Mouse (Mus musculus) midbrain, embryonic 16.5 days (tissue): ENCODE measurements around the gene Olfr1418. TPM values are rescaled to one million over a fixed set of nuclear protein-coding genes. Genes with fewer than 3 reads are reported as not detected.
"Not testable (repeated sequence)": the region's sequence is repeated elsewhere in the genome, so short reads cannot be mapped to it uniquely, and the experiment has no call there.

Experiments
- ATAC-seq: fragments of 200-750 bp; cut with Nextera tagmentation; 2 replicates; pipeline ENCODE4 v1.8.0; 2017; ENCODE audit warnings: moderate TSS enrichment
- H3K27ac ChIP-seq: fragments of 300-500 bp; sonication (generic); 2 replicates; pipeline ENCODE4 v1.5.1; 2014; ENCODE audit warnings: mild to moderate bottlenecking, low read length, mixed read lengths
- H3K27me3 ChIP-seq: fragments of 300-500 bp; sonication (generic); 2 replicates; pipeline ENCODE4 v1.6.1; 2014; ENCODE audit warnings: low read depth, low read length, mixed read lengths; ENCODE audit not compliant: control insufficient read depth, insufficient read depth
- H3K36me3 ChIP-seq: fragments of 300-500 bp; sonication (generic); 2 replicates; pipeline ENCODE4 v1.6.1; 2014; ENCODE audit warnings: mild to moderate bottlenecking, low read length, moderate library complexity, mixed read lengths; ENCODE audit not compliant: control insufficient read depth, insufficient read depth
- H3K4me1 ChIP-seq: fragments of 300-500 bp; sonication (generic); 2 replicates; pipeline ENCODE4 v1.6.1; 2014; ENCODE audit warnings: mild to moderate bottlenecking, low read length, mixed read lengths; ENCODE audit not compliant: control insufficient read depth, insufficient read depth
- H3K4me2 ChIP-seq: fragments of 300-500 bp; sonication (generic); 2 replicates; pipeline ENCODE4 v1.6.1; 2014; ENCODE audit warnings: mild to moderate bottlenecking, low read length, mixed read lengths
- H3K4me3 ChIP-seq: fragments of 300-500 bp; sonication (generic); 2 replicates; pipeline ENCODE4 v1.5.1; 2014; ENCODE audit warnings: low read depth, mild to moderate bottlenecking, low read length, moderate library complexity, mixed read lengths
- H3K9ac ChIP-seq: fragments of 300-500 bp; sonication (generic); 2 replicates; pipeline ENCODE4 v1.6.1; 2014; ENCODE audit warnings: low read depth, low read length, mixed read lengths
- H3K9me3 ChIP-seq: fragments of 300-500 bp; sonication (generic); replicated peaks from 2 replicates; pipeline ENCODE4 v1.6.1; 2014; ENCODE audit warnings: mild to moderate bottlenecking, low read length, mixed read lengths; ENCODE audit not compliant: control insufficient read depth, poor library complexity, severe bottlenecking
- WGBS: fragments of 180-500 bp; shearing (Covaris S2); extraction: QIAGEN DNeasy Blood & Tissue Kit; methylation state at CpG from one replicate; pipeline ENCODE4 v1.1.7; 2014; 5-methylcytosine and 5-hydroxymethylcytosine counted together
- polyA plus RNA-seq: library from polyadenylated mRNA; unstranded; fragments of >200 nt; fragmentation: Nextera tagmentation; extraction: Ambion mirVana; gene quantifications from 2 replicates; pipeline ENCODE4 v1.2.1, GENCODE M21; 2015

The Olfr1418 gene
- polyA plus RNA-seq, result not detected in 2 replicates

GRCm38 (mm10) chr19:11860966-11861365 lies at the start of gene Olfr1418:
Gene Olfr1418, minus strand, starts transcription at chr19:11861066.
- H3K9me3 ChIP-seq, result no peaks in the 10 kb centered on the region
- no peak within 1 kb of the TSS for H3K4me2 ChIP-seq
- ATAC-seq, result no peak
- WGBS, result 87% methylated on average over 1 of the region's 1 CpGs
- no peak within 1 kb of the TSS for H3K4me3 ChIP-seq
- no peaks in the 10 kb centered on the region for H3K27me3 ChIP-seq
- no peak within 1 kb of the TSS for H3K27ac ChIP-seq
- no peaks in the 10 kb centered on the region for H3K4me1 ChIP-seq
- no peak within 1 kb of the TSS for H3K9ac ChIP-seq
- H3K36me3 ChIP-seq, result no peaks in the 10 kb centered on the region

DNA sequence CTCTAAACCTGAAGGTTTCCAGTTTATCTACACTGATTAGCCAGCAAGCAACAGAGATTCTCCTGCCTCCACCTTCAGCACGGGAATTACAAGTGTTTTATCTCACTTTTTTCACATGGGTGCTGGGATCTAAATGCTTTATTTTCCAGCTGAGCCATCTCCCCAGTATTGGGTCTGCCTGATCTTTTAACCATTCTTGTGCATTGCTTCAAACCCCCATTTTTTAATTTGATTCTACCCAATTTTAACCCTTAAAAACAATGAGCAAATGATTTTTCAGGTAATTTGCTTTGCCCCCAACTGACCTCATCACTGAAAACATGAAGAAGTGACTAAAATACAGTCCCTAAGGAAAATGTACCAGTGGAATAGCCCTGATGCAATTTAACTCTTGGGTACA lies 25.4 kb upstream of the Olfr1418 start, which contains the start of gene Olfr1420:
Olfr1420 (plus strand) TSS at position 301 of the 400 bp plus-strand sequence.
- no peaks in the 10 kb centered on the region for H3K27me3 ChIP-seq
- WGBS, result 52% methylated on average over 1 of the region's 1 CpGs
- no peak within 1 kb of the TSS for H3K9ac ChIP-seq
- no peaks in the 10 kb centered on the region for H3K36me3 ChIP-seq
- H3K9me3 ChIP-seq, result no peaks in the 10 kb centered on the region
- no peak for ATAC-seq
- no peak within 1 kb of the TSS for H3K27ac ChIP-seq
- no peak within 1 kb of the TSS for H3K4me3 ChIP-seq
- H3K4me2 ChIP-seq, result no peak within 1 kb of the TSS
- no peaks in the 10 kb centered on the region for H3K4me1 ChIP-seq

GRCm38 (mm10) chr19:11878404-11878803 lies 17.5 kb upstream of the Olfr1418 start:
- not testable (repeated sequence) for H3K4me3 ChIP-seq, ATAC-seq, H3K9ac ChIP-seq, H3K27ac ChIP-seq, H3K27me3 ChIP-seq, H3K4me2 ChIP-seq, H3K36me3 ChIP-seq, H3K9me3 ChIP-seq, H3K4me1 ChIP-seq
- WGBS, result 66% methylated on average over 22 of the region's 22 CpGs

DNA sequence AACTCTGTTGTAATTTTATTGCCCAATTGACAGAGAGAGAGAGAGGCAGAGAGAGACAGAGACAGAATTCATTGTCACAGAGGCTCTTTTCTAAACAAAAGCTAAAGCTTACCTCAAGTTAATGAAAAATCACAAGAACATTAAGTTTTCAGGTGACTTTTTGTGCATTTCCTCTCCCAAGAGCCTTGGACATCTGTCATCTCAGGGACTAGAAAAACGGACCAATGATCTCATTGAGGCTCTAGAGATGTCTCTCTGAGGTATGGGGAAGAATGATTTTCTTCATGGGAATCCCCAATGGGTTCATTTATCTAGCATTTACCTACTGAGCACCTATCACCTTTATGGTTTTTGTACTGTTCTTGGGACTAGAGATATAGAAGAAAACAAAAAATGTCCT lies 14.1 kb upstream of the Olfr1418 start, which contains the start of gene Olfr1419:
Olfr1419 (minus strand) TSS at position 101 of the 400 bp plus-strand sequence.
- WGBS, result 69% methylated on average over 1 of the region's 1 CpGs
- Histone ChIP-seq H3K27ac (no peak within 1 kb of the TSS), H3K9me3 (no peaks in the 10 kb centered on the region)

DNA sequence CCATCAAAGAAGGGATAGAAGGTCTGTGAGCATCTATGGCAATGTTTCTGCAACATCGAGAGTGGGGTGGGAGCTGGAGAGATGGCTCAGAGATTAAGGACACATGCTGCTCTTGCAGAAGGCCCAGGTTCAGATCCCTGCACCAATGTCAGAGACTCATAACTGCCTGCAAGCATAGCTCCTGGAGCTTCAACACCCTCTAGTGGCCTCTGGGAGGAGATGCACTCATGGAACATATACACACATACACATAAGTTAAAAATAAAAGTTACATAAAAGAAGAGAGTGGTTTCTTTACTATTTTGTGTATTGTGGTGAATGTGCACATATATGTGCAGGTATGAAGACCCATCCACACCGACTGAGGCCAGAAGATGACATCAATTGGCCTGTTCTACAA lies 7.0 kb upstream of the Olfr1418 start:
- Histone ChIP-seq H3K27ac (no peak overlapping the region), H3K9me3 (no peaks in the 10 kb centered on the region), H3K4me3 (no peak overlapping the region), H3K4me2 (no peak overlapping the region), H3K27me3 (no peaks in the 10 kb centered on the region), H3K9ac (no peak overlapping the region), H3K36me3 (no peaks in the 10 kb centered on the region), H3K4me1 (no peaks in the 10 kb centered on the region)
- 90% methylated on average over 2 of the region's 2 CpGs for WGBS
- ATAC-seq, result no peak

More for the DNA sequence above, 14.1 kb upstream of the Olfr1418 start, which contains the start of gene Olfr1419:
- Histone ChIP-seq H3K36me3 (no peaks in the 10 kb centered on the region), H3K4me1 (no peaks in the 10 kb centered on the region), H3K4me3 (no peak within 1 kb of the TSS), H3K27me3 (no peaks in the 10 kb centered on the region), H3K9ac (no peak within 1 kb of the TSS), H3K4me2 (no peak within 1 kb of the TSS)
- ATAC-seq, result no peak

DNA sequence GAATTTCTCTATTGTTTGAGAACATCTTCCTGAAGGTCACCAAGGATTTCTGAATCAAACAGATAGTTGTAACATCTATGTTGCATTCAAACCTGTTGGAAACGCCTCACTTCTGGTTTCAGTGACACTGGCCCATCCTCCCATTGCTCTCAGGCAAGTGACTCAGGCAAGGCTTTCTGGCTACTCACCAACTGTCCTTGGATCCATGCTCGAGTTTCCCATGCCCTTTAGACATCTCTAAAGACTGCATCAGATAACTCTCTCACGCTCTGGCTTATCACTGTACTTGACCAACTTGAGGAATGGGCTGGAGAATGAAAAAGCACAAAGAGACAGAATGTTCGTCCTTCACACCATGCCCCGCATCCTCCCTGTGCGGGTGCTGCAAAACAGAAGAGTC lies 4.4 kb downstream of the Olfr1418 start:
- Histone ChIP-seq H3K4me2 (no peak overlapping the region), H3K36me3 (no peaks in the 10 kb centered on the region), H3K9me3 (no peaks in the 10 kb centered on the region), H3K4me3 (no peak overlapping the region), H3K27ac (no peak overlapping the region), H3K27me3 (no peaks in the 10 kb centered on the region), H3K9ac (no peak overlapping the region), H3K4me1 (no peaks in the 10 kb centered on the region)
- 84% methylated on average over 6 of the region's 6 CpGs for WGBS
- no peak for ATAC-seq

GRCm38 (mm10) chr19:11854821-11855220 lies 6.0 kb downstream of the Olfr1418 start:
- H3K4me1 ChIP-seq, result no peaks in the 10 kb centered on the region
- ATAC-seq, result no peak
- 88% methylated on average over 2 of the region's 2 CpGs for WGBS

GRCm38 (mm10) chr19:11852652-11853051 lies 8.2 kb downstream of the Olfr1418 start:
- H3K4me2 ChIP-seq, result no peak overlapping the region
- 69% methylated on average over 4 of the region's 4 CpGs for WGBS
- no peaks in the 10 kb centered on the region for H3K4me1 ChIP-seq
- no peak overlapping the region for H3K9ac ChIP-seq
- no peaks in the 10 kb centered on the region for H3K9me3 ChIP-seq
- no peak overlapping the region for H3K27ac ChIP-seq
- no peaks in the 10 kb centered on the region for H3K36me3 ChIP-seq
- no peak for ATAC-seq
- H3K27me3 ChIP-seq, result no peaks in the 10 kb centered on the region
- H3K4me3 ChIP-seq, result no peak overlapping the region

More at GRCm38 (mm10) chr19:11854821-11855220, 6.0 kb downstream of the Olfr1418 start:
- Histone ChIP-seq H3K27me3 (no peaks in the 10 kb centered on the region), H3K4me2 (no peak overlapping the region), H3K9me3 (no peaks in the 10 kb centered on the region), H3K27ac (no peak overlapping the region), H3K4me3 (no peak overlapping the region), H3K9ac (no peak overlapping the region), H3K36me3 (no peaks in the 10 kb centered on the region)

GRCm38 (mm10) chr19:11846333-11846732 lies 14.5 kb downstream of the Olfr1418 start:
- Histone ChIP-seq H3K27ac (no peak overlapping the region), H3K9ac (no peak overlapping the region), H3K4me3 (no peak overlapping the region), H3K27me3 (no peaks in the 10 kb centered on the region), H3K4me2 (no peak overlapping the region), H3K9me3 (no peaks in the 10 kb centered on the region), H3K36me3 (no peaks in the 10 kb centered on the region), H3K4me1 (no peaks in the 10 kb centered on the region)
- 89% methylated on average over 4 of the region's 4 CpGs for WGBS
- no peak for ATAC-seq
